Mouse (Mus musculus) lung, postnatal 0 days (tissue): ENCODE measurements around the gene March4.

Source experiments
- CTCF ChIP-seq: IDR thresholded peaks from 2 replicates; pipeline ENCODE4 v1.5.1; 2016; ENCODE audit warnings: antibody characterized with exemption, mild to moderate bottlenecking
- EP300 ChIP-seq: IDR thresholded peaks from 2 replicates; pipeline ENCODE4 v1.6.1; 2016; ENCODE audit warnings: antibody characterized with exemption, mild to moderate bottlenecking, control low read depth

DNA sequence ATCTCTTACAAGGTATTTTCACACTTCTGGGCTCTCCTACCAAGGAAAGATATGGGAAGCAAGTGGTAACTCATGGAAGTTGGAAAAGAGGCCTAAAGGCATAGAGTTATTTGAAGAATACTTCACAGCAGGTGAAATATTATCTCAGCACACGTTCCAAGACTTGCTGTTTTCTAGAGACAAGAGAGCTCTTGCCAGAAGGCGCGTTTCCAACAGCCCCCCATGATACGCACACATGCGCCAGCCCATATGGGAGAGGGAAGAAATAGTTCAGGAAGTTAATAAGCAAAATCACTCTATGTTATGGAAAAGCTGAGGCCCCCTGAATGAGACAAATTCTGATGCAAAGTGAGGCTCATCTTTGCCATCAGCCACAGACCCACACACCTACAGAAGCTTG lies 3.8 kb downstream of the March4 start:
- TF ChIP-seq CTCF (no peak), EP300 (no peak)
